Mouse (Mus musculus) stomach, embryonic 14.5 days (tissue): ENCODE measurements around the gene Atg9b. TPM values are rescaled to one million over a fixed set of nuclear protein-coding genes. Genes with fewer than 3 reads are reported as not detected.

ENCODE experiments used
- ATAC-seq: fragments of 200-750 bp; cut with Nextera tagmentation; 2 replicates; pipeline ENCODE4 v1.8.0; 2017; ENCODE audit warnings: low read depth, moderate TSS enrichment; ENCODE audit not compliant: insufficient number of reproducible peaks, insufficient read depth, low FRiP score
- H3K27ac ChIP-seq: fragments of 300-500 bp; sonication (generic); 2 replicates; pipeline ENCODE4 v1.5.1; 2014; ENCODE audit warnings: mild to moderate bottlenecking, low read length, moderate library complexity, mixed read lengths
- H3K27me3 ChIP-seq: fragments of 300-500 bp; sonication (generic); 2 replicates; pipeline ENCODE4 v1.6.1; 2014; ENCODE audit warnings: low read length, control low read depth, mixed read lengths; ENCODE audit not compliant: control insufficient read depth, insufficient read depth
- H3K36me3 ChIP-seq: fragments of 300-500 bp; sonication (generic); 2 replicates; pipeline ENCODE4 v1.6.1; 2014; ENCODE audit warnings: mild to moderate bottlenecking, control low read depth, low read length, moderate library complexity, mixed read lengths; ENCODE audit not compliant: control insufficient read depth, insufficient read depth
- H3K4me1 ChIP-seq: fragments of 300-500 bp; sonication (generic); 2 replicates; pipeline ENCODE4 v1.6.1; 2014; ENCODE audit warnings: low read length, control low read depth, mixed read lengths; ENCODE audit not compliant: control insufficient read depth, insufficient read depth
- H3K4me2 ChIP-seq: fragments of 300-500 bp; sonication (generic); replicated peaks from 2 replicates; pipeline ENCODE4 v1.6.1; 2014; ENCODE audit warnings: low read depth, low read length, control low read depth
- H3K4me3 ChIP-seq: fragments of 300-500 bp; sonication (generic); 2 replicates; pipeline ENCODE4 v1.5.1; 2014; ENCODE audit warnings: low read depth, low read length, control low read depth
- H3K9ac ChIP-seq: fragments of 300-500 bp; sonication (generic); replicated peaks from 2 replicates; pipeline ENCODE4 v1.6.1; 2014; ENCODE audit warnings: low read depth, mild to moderate bottlenecking, control low read depth, low read length, moderate library complexity, mixed read lengths
- H3K9me3 ChIP-seq: fragments of 300-500 bp; sonication (generic); 2 replicates; pipeline ENCODE4 v1.6.1; 2016; ENCODE audit warnings: low read depth, low read length, control low read depth; ENCODE audit not compliant: control insufficient read depth
- WGBS: fragments of 180-500 bp; shearing (Covaris S2); extraction: QIAGEN DNeasy Blood & Tissue Kit; methylation state at CpG from one replicate; pipeline ENCODE4 v1.1.7; 2014; 5-methylcytosine and 5-hydroxymethylcytosine counted together
- polyA plus RNA-seq: library from polyadenylated mRNA; unstranded; fragments of >200 nt; fragmentation: Nextera tagmentation; extraction: Ambion mirVana; gene quantifications from 2 replicates; pipeline ENCODE4 v1.2.1, GENCODE M21; 2014

Atg9b gene
- polyA plus RNA-seq, 1 experiment from 2014 or later = 0.68 TPM

DNA sequence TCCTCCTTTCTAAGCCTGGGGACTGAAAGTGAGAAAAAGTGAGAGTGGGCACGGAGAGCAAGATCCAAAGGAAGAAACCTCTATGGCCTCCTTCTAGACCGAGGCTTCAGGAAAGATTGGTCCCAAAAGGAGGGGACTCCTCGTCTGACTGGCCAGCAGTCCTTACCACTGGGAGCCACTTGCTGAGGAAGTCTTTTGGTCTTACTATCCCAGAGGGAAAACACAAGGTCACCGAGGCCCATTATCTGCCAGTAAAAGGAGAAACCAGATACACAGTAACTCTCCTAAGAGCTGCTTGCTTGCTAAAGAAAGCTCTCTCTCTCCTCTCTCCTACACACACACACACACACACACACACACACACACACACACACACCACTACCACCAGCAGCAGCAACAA lies 38.6 kb downstream of the Atg9b start:
- Histone ChIP-seq H3K36me3 (no peaks in the 10 kb centered on the region), H3K4me1 (peaks cover 34% of the 10 kb centered on the region), H3K4me3 (0 out of 2 replicates have a peak overlapping the region, but pooled peaks have one; percentile 68), H3K9me3 (no peaks in the 10 kb centered on the region), H3K9ac (no peak overlapping the region), H3K27me3 (no peaks in the 10 kb centered on the region), H3K27ac (peak overlapping the region; percentile 91), H3K4me2 (peak overlapping the region; percentile 99)
- no peak for ATAC-seq
- WGBS = 30% methylated on average over 4 of the region's 4 CpGs

DNA sequence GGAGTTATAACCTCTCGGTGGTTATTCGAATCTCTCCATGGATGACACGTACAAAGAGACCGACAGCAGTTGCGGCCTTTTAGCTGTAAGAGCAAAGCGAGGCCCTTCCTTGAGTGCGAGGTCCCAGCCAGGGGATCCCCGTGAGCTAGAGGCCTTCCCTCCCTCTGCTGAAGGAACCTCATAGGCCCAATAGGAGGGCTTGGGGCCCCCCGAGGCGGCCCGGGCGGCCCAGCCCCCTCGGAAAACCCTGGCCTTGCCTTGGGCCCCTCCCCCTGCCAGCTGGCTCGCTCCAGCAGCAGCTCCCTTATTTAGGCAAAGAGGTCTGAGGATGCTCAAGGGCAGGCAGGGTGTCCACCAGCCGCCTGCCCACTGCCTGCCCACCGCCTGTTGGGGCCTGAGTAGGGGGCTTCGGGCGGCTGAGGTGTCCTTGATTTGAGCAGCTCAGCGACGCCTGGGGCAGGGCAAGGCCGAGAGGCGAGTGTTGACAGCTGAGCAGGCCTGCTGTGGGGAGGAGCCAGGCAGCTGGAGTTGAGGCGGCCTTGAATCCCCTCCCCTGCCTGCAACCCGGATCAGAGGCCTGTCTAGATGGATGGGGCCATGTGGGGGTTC lies 39.6 kb downstream of the Atg9b start:
- Histone ChIP-seq H3K27me3 (no peaks in the 10 kb centered on the region), H3K4me3 (peak overlapping the region; percentile 68), H3K4me2 (peak overlapping the region; percentile 99), H3K27ac (peak overlapping the region; percentile 91), H3K9me3 (no peaks in the 10 kb centered on the region), H3K4me1 (peaks cover 44% of the 10 kb centered on the region), H3K9ac (peak overlapping the region; percentile 14; the same call in 1 of the 2 replicates), H3K36me3 (no peaks in the 10 kb centered on the region)
- ATAC-seq = peak; percentile 71
- 1% methylated on average over 24 of the region's 24 CpGs for WGBS

DNA sequence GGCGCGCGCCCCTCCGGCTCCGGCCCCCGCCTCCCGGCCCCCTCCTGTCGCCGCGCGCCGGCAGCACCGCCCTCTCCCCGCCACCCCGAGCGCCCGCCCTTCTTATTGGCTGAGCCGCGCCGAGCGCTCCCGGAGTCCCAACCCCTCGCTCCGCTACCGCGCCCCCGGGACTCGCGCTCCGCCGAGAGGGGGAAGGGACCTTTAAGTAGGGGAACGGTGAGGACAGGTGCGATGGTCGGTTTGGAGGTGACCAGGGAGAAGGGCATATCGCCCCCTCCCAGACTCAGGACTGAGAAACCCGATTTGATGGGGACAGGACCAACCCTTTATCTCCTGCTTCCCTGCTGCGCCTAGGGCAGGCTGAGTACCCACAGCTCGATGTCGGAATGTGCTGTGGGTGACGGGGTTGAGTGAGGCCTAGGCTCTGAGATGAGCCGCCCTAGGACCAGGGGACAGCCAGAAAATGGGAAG lies 40.2 kb downstream of the Atg9b start:
- H3K27ac ChIP-seq = peak overlapping the region; percentile 91
- peak overlapping the region; percentile 99 for H3K4me2 ChIP-seq
- no peaks in the 10 kb centered on the region for H3K36me3 ChIP-seq
- peaks cover 49% of the 10 kb centered on the region for H3K4me1 ChIP-seq
- H3K27me3 ChIP-seq = no peaks in the 10 kb centered on the region
- H3K4me3 ChIP-seq = peak overlapping the region; percentile 68
- peak overlapping the region; percentile 80 for H3K9ac ChIP-seq
- H3K9me3 ChIP-seq = no peaks in the 10 kb centered on the region
- peak; percentile 78 for ATAC-seq
- WGBS = under 1% methylated on average over 36 of the region's 41 CpGs

DNA sequence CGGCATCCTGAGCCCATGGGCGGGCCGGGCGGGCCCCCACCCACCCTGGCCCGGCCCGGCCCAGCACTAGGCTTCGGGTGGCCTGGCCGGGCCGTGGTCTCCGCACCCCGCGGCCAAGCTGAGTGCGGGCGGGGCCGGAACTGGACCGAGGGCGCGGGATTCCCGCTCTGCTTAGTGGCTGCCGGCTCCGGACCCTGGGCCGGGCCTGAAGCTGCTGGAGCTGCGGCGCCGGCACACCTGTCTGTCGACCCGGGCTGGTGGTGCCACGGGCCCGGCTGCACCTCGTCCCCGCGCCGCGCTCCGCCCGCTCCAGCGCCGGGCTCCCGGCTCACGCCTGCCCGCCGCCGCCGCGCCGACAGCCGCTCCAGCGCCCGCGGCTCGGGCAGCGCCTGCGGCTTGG lies 40.7 kb downstream of the Atg9b start, which contains the start of gene Kcnh2:
Gene Kcnh2 (minus strand): TSS at position 327 of the 400 bp plus-strand sequence.
- Histone ChIP-seq H3K4me3 (peak within 1 kb of the TSS; percentile 68), H3K9me3 (no peaks in the 10 kb centered on the region), H3K9ac (peak within 1 kb of the TSS; percentile 80), H3K4me2 (peak within 1 kb of the TSS; percentile 99), H3K27ac (peak within 1 kb of the TSS; percentile 91), H3K4me1 (peaks cover 49% of the 10 kb centered on the region), H3K27me3 (no peaks in the 10 kb centered on the region), H3K36me3 (no peaks in the 10 kb centered on the region)
- under 1% methylated on average over 45 of the region's 53 CpGs for WGBS
- 0 out of 2 replicates have a peak, but pooled peaks have one; percentile 11 for ATAC-seq

DNA sequence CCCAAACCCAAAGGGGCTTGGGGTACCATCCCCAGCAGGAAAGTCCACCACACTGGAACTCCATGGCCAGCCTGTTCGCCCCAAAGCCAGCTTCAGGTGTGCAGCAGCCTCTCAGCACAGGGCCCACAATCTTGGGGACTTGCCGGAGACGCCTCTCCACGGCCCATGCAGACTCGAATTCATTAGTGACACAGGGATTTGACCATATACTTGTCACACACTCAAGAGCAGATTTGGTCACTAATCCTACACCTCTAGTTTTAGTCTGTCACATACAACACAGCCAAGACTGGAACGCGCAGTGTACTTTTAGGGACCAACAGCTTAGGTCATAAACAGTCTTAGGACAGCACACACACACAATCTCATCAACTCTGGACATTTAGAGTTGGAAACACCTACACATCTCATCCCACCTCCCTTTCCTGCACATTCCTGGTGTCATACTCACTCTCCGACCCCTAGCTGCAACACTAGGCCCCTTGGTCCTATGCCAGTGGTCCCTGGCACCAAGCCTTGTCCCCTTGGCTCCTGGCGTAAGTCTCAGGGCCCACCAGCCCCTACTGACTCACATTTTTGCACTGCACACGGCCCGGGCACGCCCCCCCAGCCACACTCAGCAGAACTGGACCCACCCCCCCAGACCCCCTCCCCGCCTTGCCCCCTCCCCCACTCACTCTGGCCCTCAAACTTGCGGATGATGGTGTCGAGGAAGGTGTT lies 41.3 kb downstream of the Atg9b start:
- peak overlapping the region; percentile 68 for H3K4me3 ChIP-seq
- no peaks in the 10 kb centered on the region for H3K27me3 ChIP-seq
- peaks cover 49% of the 10 kb centered on the region for H3K4me1 ChIP-seq
- WGBS = 33% methylated on average over 15 of the region's 15 CpGs
- H3K9me3 ChIP-seq = no peaks in the 10 kb centered on the region
- no peak for ATAC-seq
- peak overlapping the region; percentile 99 for H3K4me2 ChIP-seq
- peak overlapping the region; percentile 91 for H3K27ac ChIP-seq
- no peaks in the 10 kb centered on the region for H3K36me3 ChIP-seq
- peak overlapping the region; percentile 80 for H3K9ac ChIP-seq

DNA sequence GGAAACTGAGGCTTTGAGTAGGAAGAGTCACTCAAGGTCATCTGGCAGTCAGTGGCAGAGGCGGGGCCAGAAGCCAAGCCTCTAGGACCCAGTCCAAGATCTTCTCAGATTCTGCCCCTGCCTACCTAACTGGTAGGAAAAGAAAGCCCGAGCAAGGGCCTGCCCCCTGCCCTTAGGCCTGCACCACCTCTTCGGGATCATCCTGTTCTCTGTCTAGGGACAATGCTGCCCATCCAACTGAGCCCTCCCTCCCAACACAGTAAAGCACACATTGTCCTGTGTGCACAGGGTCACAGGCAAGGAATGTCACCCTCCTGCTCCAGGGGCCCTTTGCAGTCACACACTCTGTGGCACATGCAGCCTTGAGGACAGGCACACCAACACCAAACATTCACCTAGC lies 41.9 kb downstream of the Atg9b start:
- Histone ChIP-seq H3K36me3 (no peaks in the 10 kb centered on the region), H3K4me1 (peaks cover 54% of the 10 kb centered on the region), H3K4me3 (peak overlapping the region; percentile 68), H3K27ac (no peak overlapping the region), H3K9ac (no peak overlapping the region), H3K4me2 (peak overlapping the region; percentile 99), H3K9me3 (no peaks in the 10 kb centered on the region), H3K27me3 (no peaks in the 10 kb centered on the region)
- 46% methylated on average over 3 of the region's 3 CpGs for WGBS
- no peak for ATAC-seq

DNA sequence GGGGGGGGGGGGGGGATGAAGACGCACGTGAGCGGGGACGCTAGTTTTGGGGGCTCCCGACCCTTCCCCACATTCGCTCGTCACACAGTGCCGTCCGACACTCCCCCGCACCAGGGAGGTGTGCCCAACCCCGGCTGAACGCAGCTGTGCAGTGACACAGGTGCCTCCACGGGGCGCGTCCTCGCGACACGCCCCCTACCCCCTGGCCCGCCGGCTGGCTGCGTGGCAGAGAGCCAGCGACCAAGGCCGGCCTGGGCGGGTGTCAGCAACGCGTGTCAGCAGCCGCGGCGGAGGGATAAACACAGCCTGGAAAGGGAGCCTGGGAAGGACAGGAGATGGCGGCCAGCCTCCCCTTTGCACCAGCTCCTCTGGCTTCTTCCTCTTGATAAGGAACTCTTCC lies 43.4 kb downstream of the Atg9b start:
- no peak for ATAC-seq
- H3K27ac ChIP-seq = peak overlapping the region; percentile 69; the same call in 1 of the 2 replicates
- peak overlapping the region; percentile 99 for H3K4me2 ChIP-seq
- H3K4me1 ChIP-seq = peaks cover 68% of the 10 kb centered on the region
- peak overlapping the region; percentile 25; the same call in 1 of the 2 replicates for H3K9ac ChIP-seq
- WGBS = 0% methylated on average over 28 of the region's 30 CpGs
- H3K27me3 ChIP-seq = no peaks in the 10 kb centered on the region
- H3K36me3 ChIP-seq = no peaks in the 10 kb centered on the region
- H3K4me3 ChIP-seq = peak overlapping the region; percentile 43
- no peaks in the 10 kb centered on the region for H3K9me3 ChIP-seq

DNA sequence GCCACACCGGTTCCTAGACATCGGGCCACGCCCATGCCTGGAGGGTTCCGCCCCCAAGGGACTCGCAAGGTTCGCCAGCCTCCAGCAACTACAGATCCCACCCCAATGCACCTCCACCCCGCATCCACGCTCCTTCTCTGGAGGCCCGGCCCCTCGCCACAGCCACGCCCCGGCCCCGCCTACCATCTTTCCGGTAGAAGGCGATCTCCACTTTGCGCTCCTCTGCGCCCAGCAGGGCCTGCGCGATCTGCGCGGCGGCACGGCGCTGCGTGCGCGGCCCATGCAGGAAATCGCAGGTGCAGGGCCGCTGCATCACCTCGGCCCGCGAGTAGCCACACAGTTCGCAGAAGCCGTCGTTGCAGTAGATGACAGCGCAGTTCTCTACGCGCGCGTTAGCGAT lies 43.8 kb downstream of the Atg9b start:
- H3K4me3 ChIP-seq = peak overlapping the region; percentile 43
- no peaks in the 10 kb centered on the region for H3K27me3 ChIP-seq
- ATAC-seq = peak; percentile 66
- WGBS = under 1% methylated on average over 41 of the region's 41 CpGs
- peak overlapping the region; percentile 69; the same call in 1 of the 2 replicates for H3K27ac ChIP-seq
- H3K4me1 ChIP-seq = peaks cover 68% of the 10 kb centered on the region
- H3K9me3 ChIP-seq = no peaks in the 10 kb centered on the region
- peak overlapping the region; percentile 25; the same call in 1 of the 2 replicates for H3K9ac ChIP-seq
- peak overlapping the region; percentile 99 for H3K4me2 ChIP-seq
- H3K36me3 ChIP-seq = no peaks in the 10 kb centered on the region
